Mouse (Mus musculus): ENCODE measurements around the gene Rbfox1.

GRCm38 (mm10) chr16:5836744-5837143, 48.4 kb upstream of the Rbfox1 start:
- TF ChIP-seq CTCF (IDR thresholded peaks at IDR 0.05; ENCODE audit: low read depth, low read length) (no peak), POLR2A (IDR thresholded peaks at IDR 0.05; ENCODE audit: borderline replicate concordance, low read depth, low read length) (no peak)

Measured in bone marrow macrophage, adult 2 months (primary cell).